Mouse (Mus musculus): Measurements from ENCODE around the gene Pld2.

DNA sequence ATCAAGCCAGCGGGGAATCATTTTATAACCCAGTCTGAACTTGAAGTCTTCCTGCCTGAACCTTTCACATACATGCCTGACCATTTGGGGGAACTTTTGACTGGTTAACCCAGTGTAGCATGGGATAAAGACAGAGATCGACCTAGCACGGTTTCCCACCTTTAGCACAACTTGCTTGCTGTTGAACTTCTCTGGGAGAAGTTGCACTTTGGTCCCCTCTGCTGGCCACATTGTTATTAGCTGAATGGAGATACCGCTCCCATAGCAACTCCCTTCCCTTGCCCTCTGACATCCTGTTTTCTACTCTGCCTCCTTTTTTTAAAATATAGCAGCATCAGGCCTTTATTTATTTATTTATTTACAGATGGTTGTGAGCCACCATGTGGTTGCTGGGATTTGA, 33.5 kb upstream of the Pld2 start:
- TF ChIP-seq POLR2A (IDR thresholded peaks at IDR 0.05; ENCODE audit: extremely low read depth, insufficient read depth, low read length) (no peak), CTCF (IDR thresholded peaks at IDR 0.05; ENCODE audit: low read depth, low read length) (peak; percentile 61)
